Mouse (Mus musculus) testis, adult 2 months (tissue): ENCODE measurements around the gene Dgki. TPM values are rescaled to one million over a fixed set of nuclear protein-coding genes. Genes with fewer than 3 reads are reported as not detected.

Source experiments
- H3K27ac ChIP-seq: fragments of 200-500 bp; 2 replicates; pipeline ENCODE4 v1.5.1; 2012; ENCODE audit warnings: low read depth, low read length; ENCODE audit not compliant: control insufficient read depth, insufficient read depth
- H3K27me3 ChIP-seq: fragments of 200-500 bp; 2 replicates; pipeline ENCODE4 v1.6.1; 2012; ENCODE audit warnings: mild to moderate bottlenecking, low read length, moderate library complexity; ENCODE audit not compliant: control insufficient read depth, insufficient read depth
- H3K36me3 ChIP-seq: fragments of 200-500 bp; 2 replicates; pipeline ENCODE4 v1.6.1; 2012; ENCODE audit warnings: mild to moderate bottlenecking, low read length; ENCODE audit not compliant: control insufficient read depth, insufficient read depth
- H3K4me1 ChIP-seq: fragments of 200-500 bp; 2 replicates; pipeline ENCODE4 v1.6.1; 2012; ENCODE audit warnings: low read length; ENCODE audit not compliant: control insufficient read depth, insufficient read depth
- H3K4me3 ChIP-seq: fragments of 200-500 bp; 2 replicates; pipeline ENCODE4 v1.5.1; 2012; ENCODE audit warnings: low read depth, mild to moderate bottlenecking, low read length, moderate library complexity, mixed read lengths; ENCODE audit not compliant: control insufficient read depth
- CTCF ChIP-seq: fragments of 200-500 bp; IDR thresholded peaks from 2 replicates; pipeline ENCODE4 v1.5.1; 2012; ENCODE audit warnings: low read depth, mild to moderate bottlenecking, inconsistent platforms, low read length, moderate library complexity; ENCODE audit not compliant: control insufficient read depth, insufficient read depth, insufficient replicate concordance
- POLR2A ChIP-seq: fragments of 200-500 bp; IDR thresholded peaks from 2 replicates; pipeline ENCODE4 v1.6.1; 2012; ENCODE audit warnings: low read depth, mild to moderate bottlenecking, inconsistent platforms, low read length, moderate library complexity; ENCODE audit not compliant: control insufficient read depth
- polyA plus RNA-seq: library from polyadenylated mRNA; depleted of rRNA; stranded (reverse); fragments of >200 nt; gene quantifications from 2 replicates; pipeline ENCODE4 v1.2.3, GENCODE M21; 2012

The Dgki gene
- polyA plus RNA-seq, 1 experiment, result 0.10 TPM

DNA sequence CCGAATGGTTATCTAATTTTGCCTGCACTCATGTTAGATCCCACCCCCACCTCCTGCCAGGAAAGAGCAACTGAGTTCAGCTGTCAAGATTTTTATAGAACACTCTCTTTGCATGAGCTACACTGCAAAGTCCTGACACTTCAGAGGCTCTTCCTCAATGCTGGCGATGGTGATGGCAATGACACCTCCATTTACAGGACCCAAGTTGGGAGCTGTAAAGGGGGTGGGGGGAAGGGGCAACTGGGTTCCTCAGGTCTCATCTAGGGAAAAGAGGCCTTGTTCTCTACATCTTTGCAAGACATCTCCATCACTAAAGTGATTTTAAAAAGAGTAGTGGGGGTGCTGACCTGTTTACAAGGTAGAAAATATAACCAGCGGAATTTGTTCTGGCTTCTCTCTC lies 29.4 kb upstream of the Dgki start:
- TF ChIP-seq CTCF, result no peak
- TF ChIP-seq POLR2A, result no peak
- Histone ChIP-seq H3K36me3 (no peaks in the 10 kb centered on the region), H3K27me3 (no peaks in the 10 kb centered on the region), H3K27ac (no peak overlapping the region), H3K4me1 (no peaks in the 10 kb centered on the region), H3K4me3 (no peak overlapping the region)

GRCm38 (mm10) chr6:37328671-37329070 lies 28.7 kb upstream of the Dgki start:
- H3K4me3 ChIP-seq, result no peak overlapping the region
- no peaks in the 10 kb centered on the region for H3K4me1 ChIP-seq
- TF ChIP-seq CTCF, result no peak
- no peak for TF ChIP-seq POLR2A
- no peak overlapping the region for H3K27ac ChIP-seq
- no peaks in the 10 kb centered on the region for H3K27me3 ChIP-seq
- H3K36me3 ChIP-seq, result no peaks in the 10 kb centered on the region

DNA sequence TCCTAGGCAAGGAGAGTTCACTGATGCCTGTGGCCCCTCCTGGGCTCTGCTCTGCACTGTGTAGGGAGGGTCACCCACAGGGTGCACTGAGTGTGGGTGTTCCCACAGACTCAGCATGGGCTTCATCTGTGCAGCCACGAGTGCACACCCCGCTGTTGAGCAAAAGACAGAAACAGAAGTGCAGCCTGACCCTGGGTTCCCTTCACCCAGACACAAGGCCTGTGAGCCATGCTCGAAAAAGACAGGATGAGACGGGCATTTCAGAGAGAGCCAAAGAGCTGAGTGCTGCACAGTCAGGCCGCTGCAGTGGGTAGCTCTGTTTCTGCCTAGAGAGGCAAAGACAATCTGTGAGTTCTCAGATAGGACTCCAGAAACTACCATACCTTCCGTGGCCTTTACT lies 27.5 kb upstream of the Dgki start:
- Histone ChIP-seq H3K4me3 (no peak overlapping the region), H3K4me1 (no peaks in the 10 kb centered on the region), H3K27me3 (no peaks in the 10 kb centered on the region), H3K36me3 (no peaks in the 10 kb centered on the region), H3K27ac (no peak overlapping the region)
- TF ChIP-seq CTCF (no peak), POLR2A (no peak)

- Histone ChIP-seq H3K27ac (no peak overlapping the region), H3K36me3 (no peaks in the 10 kb centered on the region), H3K4me3 (no peak overlapping the region), H3K27me3 (no peaks in the 10 kb centered on the region), H3K4me1 (peaks cover 2% of the 10 kb centered on the region; the same call in 1 of the 2 replicates)
- no peak for TF ChIP-seq CTCF
Measured at GRCm38 (mm10) chr6:37326603-37326955, 26.6 kb upstream of the Dgki start.

- H3K27me3 ChIP-seq, result no peaks in the 10 kb centered on the region
- no peak overlapping the region for H3K27ac ChIP-seq
- H3K4me3 ChIP-seq, result no peak overlapping the region
- H3K36me3 ChIP-seq, result no peaks in the 10 kb centered on the region
- no peak for TF ChIP-seq CTCF
- no peak for TF ChIP-seq POLR2A
- H3K4me1 ChIP-seq, result peaks cover 2% of the 10 kb centered on the region; the same call in 1 of the 2 replicates
Measured at GRCm38 (mm10) chr6:37325906-37326602, 26.1 kb upstream of the Dgki start.

- Histone ChIP-seq H3K36me3 (no peaks in the 10 kb centered on the region), H3K27me3 (no peaks in the 10 kb centered on the region), H3K4me3 (no peak overlapping the region), H3K4me1 (peaks cover 2% of the 10 kb centered on the region; the same call in 1 of the 2 replicates), H3K27ac (no peak overlapping the region)
- TF ChIP-seq POLR2A (no peak), CTCF (no peak)
Measured at GRCm38 (mm10) chr6:37325076-37325475, 25.1 kb upstream of the Dgki start.

- Histone ChIP-seq H3K4me3 (no peak overlapping the region), H3K27me3 (no peaks in the 10 kb centered on the region), H3K4me1 (peaks cover 2% of the 10 kb centered on the region; the same call in 1 of the 2 replicates), H3K36me3 (no peaks in the 10 kb centered on the region), H3K27ac (no peak overlapping the region)
- TF ChIP-seq POLR2A (no peak), CTCF (no peak)
Measured at GRCm38 (mm10) chr6:37322641-37323040, 22.7 kb upstream of the Dgki start.
